21 mouse cellular contexts compared by ENCODE assay signal in the genomic region with DNA sequence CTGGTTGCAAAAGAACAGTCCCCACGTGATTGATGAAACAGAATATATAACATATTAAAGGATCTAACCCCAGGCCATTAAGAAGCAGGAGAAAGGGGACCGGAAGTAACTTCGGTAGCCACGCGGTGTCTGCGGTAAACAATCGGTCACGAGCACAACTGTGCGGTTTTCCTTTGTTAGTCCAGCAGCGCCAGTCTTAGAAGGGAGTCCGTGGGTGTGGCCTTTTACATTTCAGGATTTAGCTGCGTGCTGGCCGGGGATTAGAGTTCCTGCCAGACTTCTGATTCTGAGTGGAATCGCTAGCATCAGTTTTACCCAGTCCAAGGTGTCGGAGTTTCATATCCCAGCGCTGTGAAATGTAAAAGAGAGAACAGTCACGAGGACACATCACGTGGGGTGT. TPM values are rescaled to one million over a fixed set of nuclear protein-coding genes. Genes with fewer than 3 reads are reported as not detected.
A peak's percentile ranks its signal among the peaks of the same experiment; 100 is the strongest.
DNase-seq lines count a peak whose midpoint lies in the region; ATAC-seq lines count a peak whose summit lies in the region.
"Had no signal": no experiment of that assay in that cellular context is flagged by ENCODE, and none has a peak within 500 bp of the region (broad histone marks: within the 10 kb centered on the region; RNA-seq: fewer than 3 reads in every experiment).

No protein-coding gene starts in this region.

- H3K9ac ChIP-seq in midbrain, embryonic 15.5 days: no peak overlapping the region
- no peak overlapping the region for H3K9ac ChIP-seq in midbrain, embryonic 11.5 days (ENCODE audit: low read length)
- H3K9ac ChIP-seq in embryonic facial prominence, embryonic 14.5 days (ENCODE audit: low read depth, low read length): 0 out of 2 replicates have a peak overlapping the region, but pooled peaks have one; percentile 34
- H3K9ac ChIP-seq in neural tube, embryonic 15.5 days (replicated peaks): no peak overlapping the region
- H3K9ac ChIP-seq: forebrain, embryonic 15.5 days; neural tube, embryonic 12.5 days had no signal

- H3K36me3 ChIP-seq in heart, embryonic 10.5 days: no peaks in the 10 kb centered on the region
- no peaks in the 10 kb centered on the region for H3K36me3 ChIP-seq in midbrain, embryonic 15.5 days (replicated peaks)
- no peaks in the 10 kb centered on the region for H3K36me3 ChIP-seq in midbrain, embryonic 11.5 days (ENCODE audit: control insufficient read depth, insufficient read depth, low read length)
- no peaks in the 10 kb centered on the region for H3K36me3 ChIP-seq in embryonic facial prominence, embryonic 14.5 days (ENCODE audit: control insufficient read depth, insufficient read depth, low read length)
- no peaks in the 10 kb centered on the region for H3K36me3 ChIP-seq in neural tube, embryonic 15.5 days
- H3K36me3 ChIP-seq: forebrain, embryonic 15.5 days; neural tube, embryonic 12.5 days had no signal

- H3K4me2 ChIP-seq in midbrain, embryonic 15.5 days: peak overlapping the region; percentile 31
- no peak overlapping the region for H3K4me2 ChIP-seq in midbrain, embryonic 11.5 days
- H3K4me2 ChIP-seq in embryonic facial prominence, embryonic 14.5 days (ENCODE audit: low read depth, low read length): peak overlapping the region; percentile 42
- peak overlapping the region; percentile 17; the same call in 1 of the 2 replicates for H3K4me2 ChIP-seq in neural tube, embryonic 15.5 days
- H3K4me2 ChIP-seq: forebrain, embryonic 15.5 days; neural tube, embryonic 12.5 days had no signal

- ATAC-seq in midbrain, embryonic 15.5 days (replicated peaks): 0 out of 2 replicates have a peak, but pooled peaks have one; percentile 30
- no peak for ATAC-seq in midbrain, embryonic 11.5 days (ENCODE audit: low FRiP score)
- ATAC-seq in embryonic facial prominence, embryonic 14.5 days (ENCODE audit: low read depth): peak; percentile 39; the same call in 1 of the 2 replicates
- ATAC-seq in neural tube, embryonic 15.5 days (ENCODE audit: low FRiP score): no peak
- ATAC-seq: activated CD4-positive, CD25-positive, alpha-beta regulatory T cell, adult 4 months; forebrain, embryonic 15.5 days had no signal

- no peak overlapping the region for H3K4me3 ChIP-seq in heart, embryonic 10.5 days
- H3K4me3 ChIP-seq in midbrain, embryonic 15.5 days: peak overlapping the region; percentile 18
- no peak overlapping the region for H3K4me3 ChIP-seq in midbrain, embryonic 11.5 days (ENCODE audit: low read depth, low read length)
- H3K4me3 ChIP-seq in embryonic facial prominence, embryonic 14.5 days (ENCODE audit: low read depth, low read length): peak overlapping the region; percentile 17; the same call in 1 of the 2 replicates
- no peak overlapping the region for H3K4me3 ChIP-seq in neural tube, embryonic 15.5 days (replicated peaks)
- H3K4me3 ChIP-seq: forebrain, embryonic 15.5 days; layer of hippocampus, adult 2 months; megakaryocyte, embryonic 14.5 days; neural tube, embryonic 12.5 days had no signal

- H3K27ac ChIP-seq in heart, embryonic 10.5 days: no peak overlapping the region
- H3K27ac ChIP-seq in midbrain, embryonic 15.5 days: no peak overlapping the region
- H3K27ac ChIP-seq in midbrain, embryonic 11.5 days (ENCODE audit: low read depth, low read length): no peak overlapping the region
- peak overlapping the region; percentile 48 for H3K27ac ChIP-seq in embryonic facial prominence, embryonic 14.5 days (replicated peaks; ENCODE audit: low read depth, low read length)
- H3K27ac ChIP-seq in neural tube, embryonic 15.5 days (replicated peaks): no peak overlapping the region
- H3K27ac ChIP-seq: forebrain, embryonic 15.5 days; layer of hippocampus, adult 2 months; neural tube, embryonic 12.5 days had no signal

- DNase-seq in heart, adult 18-20 months: peak; percentile 12 to 27
- DNase-seq in heart, embryonic 10.5 days (ENCODE audit: low spot score): no peak
- DNase-seq in midbrain, embryonic 11.5 days (ENCODE audit: low spot score, missing footprints): no peak
- peak; percentile 53 for DNase-seq in embryonic facial prominence, embryonic 14.5 days (ENCODE audit: low spot score)
- DNase-seq in layer of hippocampus, adult 8-10 months (ENCODE audit: low spot score in 2 of 2): no peak
- DNase-seq in cerebellum, postnatal 4 days (ENCODE audit: low spot score in 2 of 2): no peak
- DNase-seq: B cell, adult 2 months; cerebellum, adult 11-12 months; gastrocnemius, postnatal 36 days; heart, postnatal 14 days; kidney, adult 11 months; lung, adult 2 months; thymus, adult 2 months had no signal

- 0 out of 2 replicates have a peak, but pooled peaks cover 7% of the 10 kb centered on the region for H3K4me1 ChIP-seq in heart, embryonic 10.5 days
- no peaks in the 10 kb centered on the region for H3K4me1 ChIP-seq in midbrain, embryonic 15.5 days
- no peaks in the 10 kb centered on the region for H3K4me1 ChIP-seq in midbrain, embryonic 11.5 days (ENCODE audit: control insufficient read depth, insufficient read depth, low read length)
- peaks cover 12% of the 10 kb centered on the region for H3K4me1 ChIP-seq in embryonic facial prominence, embryonic 14.5 days (ENCODE audit: control insufficient read depth, insufficient read depth, low read length)
- H3K4me1 ChIP-seq in neural tube, embryonic 15.5 days: peaks cover 6% of the 10 kb centered on the region; the same call in 1 of the 2 replicates
- H3K4me1 ChIP-seq: forebrain, embryonic 15.5 days; megakaryocyte, embryonic 14.5 days; neural tube, embryonic 12.5 days had no signal

- no peaks in the 10 kb centered on the region for H3K9me3 ChIP-seq in heart, embryonic 10.5 days
- H3K9me3 ChIP-seq in midbrain, embryonic 15.5 days: no peaks in the 10 kb centered on the region
- no peaks in the 10 kb centered on the region for H3K9me3 ChIP-seq in midbrain, embryonic 11.5 days (ENCODE audit: control insufficient read depth, low read length)
- H3K9me3 ChIP-seq in embryonic facial prominence, embryonic 14.5 days (ENCODE audit: control insufficient read depth, low read length): no peaks in the 10 kb centered on the region
- H3K9me3 ChIP-seq in neural tube, embryonic 15.5 days (replicated peaks): no peaks in the 10 kb centered on the region
- H3K9me3 ChIP-seq: forebrain, embryonic 15.5 days; megakaryocyte, embryonic 14.5 days; neural tube, embryonic 12.5 days had no signal

- H3K27me3 ChIP-seq in heart, embryonic 10.5 days (ENCODE audit: insufficient read depth, poor library complexity, severe bottlenecking): no peaks in the 10 kb centered on the region
- H3K27me3 ChIP-seq in midbrain, embryonic 15.5 days (replicated peaks): no peaks in the 10 kb centered on the region
- no peaks in the 10 kb centered on the region for H3K27me3 ChIP-seq in midbrain, embryonic 11.5 days (ENCODE audit: control insufficient read depth, insufficient read depth, low read length)
- H3K27me3 ChIP-seq in embryonic facial prominence, embryonic 14.5 days (replicated peaks; ENCODE audit: control insufficient read depth, insufficient read depth, low read length): no peaks in the 10 kb centered on the region
- H3K27me3 ChIP-seq in neural tube, embryonic 15.5 days (replicated peaks): no peaks in the 10 kb centered on the region
- H3K27me3 ChIP-seq: forebrain, embryonic 15.5 days; megakaryocyte, embryonic 14.5 days; neural tube, embryonic 12.5 days had no signal

- WGBS in heart, embryonic 10.5 days: 82% methylated on average over 18 of the region's 18 CpGs
- 66% methylated on average over 18 of the region's 18 CpGs for WGBS in midbrain, embryonic 15.5 days
- 79% methylated on average over 18 of the region's 18 CpGs for WGBS in midbrain, embryonic 11.5 days
- 57% methylated on average over 18 of the region's 18 CpGs for WGBS in embryonic facial prominence, embryonic 14.5 days
- WGBS in neural tube, embryonic 15.5 days: 77% methylated on average over 18 of the region's 18 CpGs

RNA-seq across cellular contexts. Expression of a gene that starts 34.3 kb away (rescaled TPM):
- total RNA-seq in heart, adult 18-20 months (2021): 1 to 10 TPM; 4.9 to 5.0 TPM
- polyA plus RNA-seq in heart, embryonic 10.5 days (2016; fragmentation: Nextera tagmentation; extraction: Ambion mirVana): 8.1 and 8.9 TPM in 2 replicates
- 2.5 and 2.6 TPM in 2 replicates for polyA plus RNA-seq in midbrain, embryonic 15.5 days (2015; fragmentation: Nextera tagmentation; extraction: Ambion mirVana)
- polyA plus RNA-seq in midbrain, embryonic 11.5 days (2014; fragmentation: Nextera tagmentation; extraction: Ambion mirVana): 10.6 and 11.4 TPM in 2 replicates
- polyA plus RNA-seq in embryonic facial prominence, embryonic 14.5 days (2014; fragmentation: Nextera tagmentation; extraction: Ambion mirVana): 22.3 and 23.5 TPM in 2 replicates
- 40.3 and 44.0 TPM in 2 replicates for polyA plus RNA-seq in neural tube, embryonic 15.5 days (2015; fragmentation: Nextera tagmentation; extraction: Ambion mirVana)
- 10 to 100 TPM; 24.6 to 29.1 (median 28.7) TPM for total RNA-seq in layer of hippocampus, adult 8-10 months (2022)
- total RNA-seq: MEL had no signal
- polyA plus RNA-seq: activated CD4-positive, CD25-positive, alpha-beta regulatory T cell, adult 4 months had no signal

Comparison
In these comparisons a context has a peak if more than half of its experiments do, and no peak if none do; other contexts are left out.
1. DNase-seq: peak in heart, adult 18-20 months (2 of 2) and embryonic facial prominence, embryonic 14.5 days (single experiment); none in heart, embryonic 10.5 days (single experiment), midbrain, embryonic 11.5 days (single experiment), layer of hippocampus, adult 8-10 months (0 of 2) and cerebellum, postnatal 4 days (0 of 2).
2. H3K4me3 ChIP-seq: peak in midbrain, embryonic 15.5 days (single experiment) and embryonic facial prominence, embryonic 14.5 days (single experiment); none in heart, embryonic 10.5 days (single experiment), midbrain, embryonic 11.5 days (single experiment) and neural tube, embryonic 15.5 days (single experiment).
3. ATAC-seq: peak in midbrain, embryonic 15.5 days (single experiment) and embryonic facial prominence, embryonic 14.5 days (single experiment); none in midbrain, embryonic 11.5 days (single experiment) and neural tube, embryonic 15.5 days (single experiment).